Mouse (Mus musculus): ENCODE data around the gene Bspry.

GRCm38 (mm10) chr4:62526256-62526655, 46.4 kb downstream of the Bspry start:
- TF ChIP-seq POLR2A (IDR thresholded peaks at IDR 0.05; ENCODE audit: control insufficient read depth, extremely low read depth, insufficient read depth, low read length, poor library complexity) (no peak), CTCF (IDR thresholded peaks at IDR 0.05; ENCODE audit: borderline replicate concordance, control insufficient read depth, extremely low read depth, insufficient read depth, low read length, poor library complexity) (no peak)

Data from thymus, adult 2 months (tissue).